Comparison of ENCODE assay signal across 26 mouse cellular contexts in the genomic region with DNA sequence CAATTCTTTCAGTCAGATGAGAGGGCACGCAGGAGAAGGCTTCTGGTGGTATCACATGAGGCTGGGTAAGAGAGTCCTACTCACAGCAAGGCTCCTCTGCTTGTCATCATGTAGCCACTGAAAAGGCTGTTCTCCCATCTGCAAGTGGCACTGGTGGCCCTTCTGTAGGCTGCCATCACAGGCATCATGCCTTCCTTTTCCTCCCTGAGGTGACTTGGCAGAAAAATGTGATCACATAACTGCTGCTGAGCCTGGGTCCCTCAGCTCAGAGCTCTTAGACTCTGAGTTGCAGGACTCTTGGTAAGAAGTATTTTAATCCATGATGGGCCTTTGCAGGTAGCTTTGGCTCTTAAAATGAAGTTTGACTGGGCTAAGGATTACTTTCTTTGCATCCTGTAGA. TPM values are rescaled to one million over a fixed set of nuclear protein-coding genes. Genes with fewer than 3 reads are reported as not detected.
A peak's percentile ranks its signal among the peaks of the same experiment; 100 is the strongest.
DNase-seq lines count a peak whose midpoint lies in the region; ATAC-seq and TF ChIP-seq lines count a peak whose summit lies in the region.
"Had no signal": no experiment of that assay in that cellular context is flagged by ENCODE, and none has a peak within 500 bp of the region (broad histone marks: within the 10 kb centered on the region; RNA-seq: fewer than 3 reads in every experiment).

No protein-coding gene starts in this region.

- no peak for DNase-seq in layer of hippocampus, adult 2 months (ENCODE audit: low spot score in 2 of 2)
- no peak for DNase-seq in layer of hippocampus, adult 11-12 months (ENCODE audit: low spot score)
- DNase-seq in kidney, adult 18-20 months, result no peak
- DNase-seq: adrenal gland, adult 2 months; adrenal gland, postnatal 14 days; cerebellum, adult 11 months; cerebellum, adult 8-10 months; cerebellum, postnatal 10 days; cerebellum, postnatal 36 days; forebrain, postnatal 0 days; gastrocnemius, adult 2 months; gastrocnemius, postnatal 14 days; heart, adult 18-20 months; heart, postnatal 10 days; heart, postnatal 36 days; kidney, adult 2 months had no signal

- ATAC-seq in forebrain, embryonic 16.5 days, result no peak
- ATAC-seq in forebrain, embryonic 13.5 days, result no peak
- ATAC-seq in common myeloid progenitor, adult 5-6 weeks (replicated peaks; ENCODE audit: low read depth, poor library complexity, severe bottlenecking), result peak; percentile 50; the same call in 1 of the 2 replicates
- ATAC-seq: CD4-positive, CD25-positive, alpha-beta regulatory T cell, adult 4 months; hindbrain, postnatal 0 days; inflammation-experienced regulatory T-cells, adult 6 months had no signal

- peaks cover 17% of the 10 kb centered on the region for H3K36me3 ChIP-seq in forebrain, embryonic 16.5 days (ENCODE audit: control insufficient read depth, insufficient read depth)
- peaks cover 88% of the 10 kb centered on the region for H3K36me3 ChIP-seq in forebrain, embryonic 13.5 days (ENCODE audit: poor library complexity, severe bottlenecking)

- no peaks in the 10 kb centered on the region for H3K9me3 ChIP-seq in forebrain, embryonic 16.5 days (ENCODE audit: control insufficient read depth, low read length)
- H3K9me3 ChIP-seq in forebrain, embryonic 13.5 days (replicated peaks), result no peaks in the 10 kb centered on the region
- H3K9me3 ChIP-seq: forebrain, embryonic 10.5 days; heart, embryonic 15.5 days had no signal

- H3K4me2 ChIP-seq in forebrain, embryonic 16.5 days (ENCODE audit: low read length), result no peak overlapping the region
- no peak overlapping the region for H3K4me2 ChIP-seq in forebrain, embryonic 13.5 days
- H3K4me2 ChIP-seq: heart, embryonic 11.5 days; heart, embryonic 15.5 days; hindbrain, embryonic 14.5 days had no signal

- 0 out of 2 replicates have a peak overlapping the region, but pooled peaks have one; percentile 13 for H3K27ac ChIP-seq in forebrain, embryonic 16.5 days (ENCODE audit: low read length)
- H3K27ac ChIP-seq in forebrain, embryonic 13.5 days, result no peak overlapping the region
- H3K27ac ChIP-seq in layer of hippocampus, adult 2 months, result peak overlapping the region; percentile 14; the same call in 1 of the 2 replicates
- H3K27ac ChIP-seq: forebrain, embryonic 10.5 days; gastrocnemius, adult 2 months; hindbrain, embryonic 14.5 days; hindbrain, postnatal 0 days had no signal

- H3K4me1 ChIP-seq in forebrain, embryonic 16.5 days (replicated peaks; ENCODE audit: control insufficient read depth, insufficient read depth, low read length), result peaks cover 6% of the 10 kb centered on the region
- no peaks in the 10 kb centered on the region for H3K4me1 ChIP-seq in forebrain, embryonic 13.5 days
- H3K4me1 ChIP-seq: forebrain, embryonic 10.5 days had no signal

- no peak overlapping the region for H3K9ac ChIP-seq in forebrain, embryonic 16.5 days (replicated peaks; ENCODE audit: low read depth, low read length)
- H3K9ac ChIP-seq in forebrain, embryonic 13.5 days, result no peak overlapping the region
- H3K9ac ChIP-seq: forebrain, postnatal 0 days; heart, embryonic 15.5 days; hindbrain, embryonic 14.5 days had no signal

- no peaks in the 10 kb centered on the region for H3K27me3 ChIP-seq in forebrain, embryonic 16.5 days (replicated peaks; ENCODE audit: control insufficient read depth, insufficient read depth, low read length)
- H3K27me3 ChIP-seq in forebrain, embryonic 13.5 days, result no peaks in the 10 kb centered on the region
- H3K27me3 ChIP-seq: heart, embryonic 15.5 days had no signal

- 93% methylated on average over 1 of the region's 1 CpGs for WGBS in forebrain, embryonic 16.5 days
- 97% methylated on average over 1 of the region's 1 CpGs for WGBS in forebrain, embryonic 13.5 days

- no peak overlapping the region for H3K4me3 ChIP-seq in forebrain, embryonic 16.5 days (replicated peaks; ENCODE audit: low read length)
- H3K4me3 ChIP-seq in forebrain, embryonic 13.5 days, result no peak overlapping the region
- no peak overlapping the region for H3K4me3 ChIP-seq in layer of hippocampus, adult 2 months
- H3K4me3 ChIP-seq: forebrain, embryonic 10.5 days; gastrocnemius, adult 2 months; heart, embryonic 15.5 days had no signal

- no peak for TF ChIP-seq CTCF in layer of hippocampus, adult 2 months (conservative IDR thresholded peaks at IDR 0.05)

RNA-seq across cellular contexts. Expression of a gene that starts 14.0 kb away (rescaled TPM):
- 10.9 and 12.1 TPM in 2 replicates for polyA plus RNA-seq in forebrain, embryonic 16.5 days (2015; fragmentation: Nextera tagmentation; extraction: Ambion mirVana)
- polyA plus RNA-seq in forebrain, embryonic 13.5 days (2015; fragmentation: Nextera tagmentation; extraction: Ambion mirVana), result 10.9 and 12.2 TPM in 2 replicates
- total RNA-seq in layer of hippocampus, adult 2 months (2021), result 10 to 100 TPM in 1 of 2 experiments, 1 to 10 TPM in 1; 9.7 to 10.0 TPM
- 5.1 and 9.6 TPM in 2 replicates for total RNA-seq in common myeloid progenitor, adult 5-6 weeks (2017)

RNA-seq across cellular contexts. Expression of a gene that starts 14.1 kb away (rescaled TPM):
- 63.8 and 65.6 TPM in 2 replicates for polyA plus RNA-seq in forebrain, embryonic 16.5 days (2015; fragmentation: Nextera tagmentation; extraction: Ambion mirVana)
- polyA plus RNA-seq in forebrain, embryonic 13.5 days (2015; fragmentation: Nextera tagmentation; extraction: Ambion mirVana), result 54.6 and 58.2 TPM in 2 replicates
- total RNA-seq in layer of hippocampus, adult 2 months (2021), result 10 to 100 TPM; 49.6 to 50.7 TPM
- 31.3 and 38.4 TPM in 2 replicates for total RNA-seq in common myeloid progenitor, adult 5-6 weeks (2017)

RNA-seq across cellular contexts. Expression of a gene that starts 20.6 kb away (rescaled TPM):
- 530 and 550 TPM in 2 replicates for polyA plus RNA-seq in forebrain, embryonic 16.5 days (2015; fragmentation: Nextera tagmentation; extraction: Ambion mirVana)
- 653 and 663 TPM in 2 replicates for polyA plus RNA-seq in forebrain, embryonic 13.5 days (2015; fragmentation: Nextera tagmentation; extraction: Ambion mirVana)
- total RNA-seq in layer of hippocampus, adult 2 months (2021), result 100 to 1,000 TPM; 259 to 306 TPM
- total RNA-seq in common myeloid progenitor, adult 5-6 weeks (2017), result 45.1 and 129 TPM in 2 replicates

RNA-seq across cellular contexts. Expression of a gene that starts 51.7 kb away (rescaled TPM):
- polyA plus RNA-seq in forebrain, embryonic 16.5 days (2015; fragmentation: Nextera tagmentation; extraction: Ambion mirVana), result 8.8 and 9.2 TPM in 2 replicates
- 15.1 and 15.7 TPM in 2 replicates for polyA plus RNA-seq in forebrain, embryonic 13.5 days (2015; fragmentation: Nextera tagmentation; extraction: Ambion mirVana)
- 1 to 10 TPM; 1.9 to 2.2 TPM for total RNA-seq in layer of hippocampus, adult 2 months (2021)
- total RNA-seq in common myeloid progenitor, adult 5-6 weeks (2017), result 21.9 and 33.6 TPM in 2 replicates

RNA-seq across cellular contexts. Expression of a gene that starts 51.8 kb away (rescaled TPM):
- polyA plus RNA-seq in forebrain, embryonic 16.5 days (2015; fragmentation: Nextera tagmentation; extraction: Ambion mirVana), result 161 and 170 TPM in 2 replicates
- polyA plus RNA-seq in forebrain, embryonic 13.5 days (2015; fragmentation: Nextera tagmentation; extraction: Ambion mirVana), result 140 and 148 TPM in 2 replicates
- 100 to 1,000 TPM; 101 to 104 TPM for total RNA-seq in layer of hippocampus, adult 2 months (2021)
- total RNA-seq in common myeloid progenitor, adult 5-6 weeks (2017), result 54.0 and 55.2 TPM in 2 replicates
